Mouse (Mus musculus): ENCODE data around the gene Gtf2a1l.

DNA sequence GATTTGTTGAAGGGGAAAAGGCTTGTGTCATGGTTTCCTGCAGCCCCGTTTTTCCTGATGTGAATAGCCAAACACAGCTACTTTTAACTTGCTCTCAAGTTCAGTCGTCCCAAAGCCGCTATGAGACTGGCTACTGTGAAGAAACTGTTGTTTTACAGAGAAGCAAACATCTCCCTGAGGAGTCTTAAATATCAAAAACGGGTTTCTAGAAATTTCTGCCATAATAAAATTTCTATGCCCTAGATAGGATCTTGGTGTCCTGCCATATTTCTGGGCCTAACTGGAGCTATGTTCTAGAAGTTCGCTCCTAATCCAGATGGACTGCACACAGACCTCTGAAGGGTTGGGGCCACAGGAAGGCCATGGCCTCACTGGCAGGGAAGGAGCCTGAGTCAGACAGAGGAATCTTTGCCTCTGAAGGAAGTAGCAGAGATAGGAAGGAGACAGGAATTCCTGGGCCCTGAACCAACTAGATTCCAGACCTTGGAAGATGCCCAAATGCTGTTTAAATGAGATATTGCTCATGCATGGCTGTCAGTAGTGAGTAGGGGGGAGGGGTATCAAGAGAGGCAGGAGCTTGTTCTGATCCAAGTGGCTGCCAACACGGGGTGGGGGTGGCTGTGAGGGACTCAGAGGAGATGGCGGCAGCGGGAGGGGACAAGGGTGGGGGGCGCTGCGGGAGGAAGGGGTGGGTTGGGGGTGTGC, 39.6 kb upstream of the Gtf2a1l start:
- no peak for TF ChIP-seq POLR2A (IDR thresholded peaks at IDR 0.05; ENCODE audit: borderline replicate concordance, control insufficient read depth, low read depth, low read length)
- no peak for TF ChIP-seq CTCF (IDR thresholded peaks at IDR 0.05; ENCODE audit: control insufficient read depth, insufficient read depth, low read length)
